Mouse (Mus musculus) kidney, adult 2 months (tissue): ENCODE data around the gene Lsp1.

ENCODE experiments used
- CTCF ChIP-seq: fragments of 200-500 bp; conservative IDR thresholded peaks from 2 replicates; pipeline ENCODE4 v1.5.1; 2011; ENCODE audit warnings: low read depth, mild to moderate bottlenecking, control low read depth, low read length, moderate library complexity, mixed read lengths; ENCODE audit not compliant: insufficient read depth, insufficient read length
- POLR2A ChIP-seq: fragments of 200-500 bp; IDR thresholded peaks from one replicate; pipeline ENCODE4 v1.6.1; 2011; ENCODE audit warnings: low read depth, low read length, control low read depth

GRCm38 (mm10) chr7:142421826-142422225, 38.8 kb upstream of the Lsp1 start:
- no peak for TF ChIP-seq POLR2A
- TF ChIP-seq CTCF, result no peak
